Mouse (Mus musculus): Measurements from ENCODE around the gene Iqck.

Gene Iqck

GRCm38 (mm10) chr7:118914561-118915165, 59.1 kb downstream of the Iqck start:
- peak; percentile 11 to 54 for DNase-seq

GRCm38 (mm10) chr7:118919261-118920006, 63.9 kb downstream of the Iqck start:
- no peak for DNase-seq

GRCm38 (mm10) chr7:118922441-118923202, 67.1 kb downstream of the Iqck start:
- DNase-seq, result no peak

GRCm38 (mm10) chr7:118925547-118925946, 70.0 kb downstream of the Iqck start:
- peak in 1 of 2 experiments; percentile 41 for DNase-seq

GRCm38 (mm10) chr7:118926516-118927260, 71.1 kb downstream of the Iqck start:
- DNase-seq, result no peak

- DNase-seq, result no peak
These were observed 71.7 kb downstream of the Iqck start for GRCm38 (mm10) chr7:118927279-118927678.

- no peak for DNase-seq
These were observed 72.8 kb downstream of the Iqck start for GRCm38 (mm10) chr7:118928316-118928715.

GRCm38 (mm10) chr7:118928916-118929315, 73.4 kb downstream of the Iqck start:
- no peak for DNase-seq

GRCm38 (mm10) chr7:118929601-118930311, 74.2 kb downstream of the Iqck start:
- DNase-seq, result peak; percentile 68 to 86

GRCm38 (mm10) chr7:118931502-118932395, 76.2 kb downstream of the Iqck start:
- DNase-seq, result no peak

GRCm38 (mm10) chr7:118935306-118935705, 79.8 kb downstream of the Iqck start:
- DNase-seq, result peak; percentile 86 to 92

GRCm38 (mm10) chr7:118936844-118937243, 81.3 kb downstream of the Iqck start:
- DNase-seq, result no peak

GRCm38 (mm10) chr7:118937469-118938387, 82.2 kb downstream of the Iqck start:
- DNase-seq, result peak; percentile 62 to 76

- no peak for DNase-seq
These were observed 86.7 kb downstream of the Iqck start for GRCm38 (mm10) chr7:118942297-118942696.

GRCm38 (mm10) chr7:118943170-118943569, 87.6 kb downstream of the Iqck start:
- DNase-seq, result no peak

- no peak for DNase-seq
These were observed 89.3 kb downstream of the Iqck start for GRCm38 (mm10) chr7:118944884-118945283.

- DNase-seq, result no peak
These were observed 91.7 kb downstream of the Iqck start for GRCm38 (mm10) chr7:118947241-118947640.

GRCm38 (mm10) chr7:118948677-118949282, 93.2 kb downstream of the Iqck start:
- no peak for DNase-seq

- no peak for DNase-seq
These were observed 94.2 kb downstream of the Iqck start for GRCm38 (mm10) chr7:118949749-118950148.
